Mouse (Mus musculus) thymus, postnatal 10 days (tissue): ENCODE data around the gene Fbxo24.

Experiments
- DNase-seq, 2 experiments: peaks; one replicate each; pipeline ENCODE4 v3.0.0; 2021; ENCODE audit warnings: low spot score in 2 of 2

Gene Fbxo24

DNA sequence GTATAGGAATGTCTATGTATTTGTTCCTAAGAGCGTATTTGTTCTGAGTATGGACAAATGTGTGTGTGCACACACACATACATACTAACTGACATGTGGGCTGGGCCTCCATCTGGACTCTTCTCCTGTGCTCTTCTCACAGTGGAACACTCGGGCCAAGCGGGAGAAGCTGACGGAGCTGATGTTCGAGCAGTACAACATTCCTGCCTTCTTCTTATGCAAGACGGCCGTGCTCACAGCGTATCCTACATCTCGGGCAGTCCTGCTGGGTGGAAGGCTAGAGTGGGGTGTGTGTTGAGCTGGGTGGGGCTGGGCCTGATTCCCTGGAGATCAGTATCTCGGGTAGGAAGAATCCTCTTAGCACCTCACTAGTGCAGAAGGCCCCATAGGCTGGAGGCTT, 65.8 kb downstream of the Fbxo24 start:
- DNase-seq, result no peak
